Mouse (Mus musculus) forebrain, embryonic 10.5 days (tissue): ENCODE results near the gene Cnih1. TPM values are rescaled to one million over a fixed set of nuclear protein-coding genes. Genes with fewer than 3 reads are reported as not detected.
"Not testable (repeated sequence)": the region's sequence is repeated elsewhere in the genome, so short reads cannot be mapped to it uniquely, and the experiment has no call there.

ENCODE experiments used
- DNase-seq: peaks from one replicate; pipeline ENCODE4 v3.0.0-alpha.2; 2017; ENCODE audit warnings: low spot score; ENCODE audit errors: extremely low spot score
- H3K27ac ChIP-seq: fragments of 300-500 bp; sonication (generic); 2 replicates; pipeline ENCODE4 v1.5.1; 2016; ENCODE audit warnings: mild to moderate bottlenecking
- H3K27me3 ChIP-seq: fragments of 300-500 bp; sonication (generic); 2 replicates; pipeline ENCODE4 v1.6.1; 2016; ENCODE audit warnings: mild to moderate bottlenecking; ENCODE audit not compliant: poor library complexity, severe bottlenecking
- H3K36me3 ChIP-seq: fragments of 300-500 bp; sonication (generic); replicated peaks from 2 replicates; pipeline ENCODE4 v1.6.1; 2016; ENCODE audit warnings: mild to moderate bottlenecking, moderate library complexity
- H3K4me1 ChIP-seq: fragments of 300-500 bp; sonication (generic); 2 replicates; pipeline ENCODE4 v1.6.1; 2016
- H3K4me3 ChIP-seq: fragments of 300-500 bp; sonication (generic); 2 replicates; pipeline ENCODE4 v1.5.1; 2016; ENCODE audit warnings: mild to moderate bottlenecking, moderate library complexity
- H3K9me3 ChIP-seq: fragments of 300-500 bp; sonication (generic); 2 replicates; pipeline ENCODE4 v1.6.1; 2016; ENCODE audit warnings: mild to moderate bottlenecking, moderate library complexity
- WGBS: fragments of 180-500 bp; shearing (Covaris S2); methylation state at CpG from one replicate; pipeline ENCODE4 v1.1.7; 2016; 5-methylcytosine and 5-hydroxymethylcytosine counted together
- polyA plus RNA-seq: library from polyadenylated mRNA; unstranded; fragments of >200 nt; fragmentation: Nextera tagmentation; extraction: Ambion mirVana; gene quantifications from 2 replicates; pipeline ENCODE4 v1.2.1, GENCODE M21; 2016

The Cnih1 gene
- polyA plus RNA-seq, 1 experiment from 2014 or later, result 204 TPM

DNA sequence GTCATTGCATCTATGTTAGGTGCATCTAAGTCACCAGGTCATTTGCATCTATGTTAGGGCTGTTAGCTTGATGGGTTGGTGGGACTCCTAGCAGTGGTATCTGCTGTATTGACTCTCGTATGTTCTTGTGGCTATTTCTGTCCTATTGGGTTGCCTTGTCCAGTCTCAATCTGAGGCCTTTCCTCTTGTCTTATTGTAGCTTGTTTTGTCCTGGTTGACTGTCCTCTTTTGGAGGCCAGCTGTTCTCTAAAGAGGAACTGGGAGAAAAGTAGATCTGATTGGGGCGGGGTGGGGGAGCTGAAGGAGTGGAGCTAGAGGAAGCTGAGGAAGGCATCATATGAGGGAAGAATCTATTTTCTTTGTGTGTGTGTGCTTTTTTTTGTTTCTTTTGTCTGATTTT, 45.5 kb downstream of the Cnih1 start:
- H3K27me3 ChIP-seq, result no peaks in the 10 kb centered on the region
- DNase-seq, result no peak
- no peaks in the 10 kb centered on the region for H3K36me3 ChIP-seq
- no peak overlapping the region for H3K4me3 ChIP-seq
- WGBS, result 90% methylated on average over 2 of the region's 2 CpGs
- no peaks in the 10 kb centered on the region for H3K9me3 ChIP-seq
- H3K4me1 ChIP-seq, result no peaks in the 10 kb centered on the region
- no peak overlapping the region for H3K27ac ChIP-seq

DNA sequence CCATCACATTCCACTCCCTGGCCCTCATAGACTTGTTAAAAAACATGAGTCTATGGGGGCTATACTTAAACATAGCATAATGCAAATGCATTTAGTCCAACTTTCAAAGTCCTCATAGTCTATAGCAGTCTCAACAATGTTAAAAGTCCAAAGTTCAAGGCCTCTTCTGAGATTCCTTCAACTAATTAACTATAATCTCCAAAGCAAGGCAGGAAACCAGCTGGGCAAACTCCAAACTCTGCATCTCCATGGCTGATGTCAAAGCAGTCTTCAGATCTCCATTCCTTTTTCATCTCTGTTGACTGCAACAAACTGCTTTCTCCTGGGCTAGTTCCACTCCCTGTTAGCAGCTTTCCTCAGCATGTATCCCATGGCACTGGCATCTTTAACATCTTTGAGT, 50.9 kb downstream of the Cnih1 start:
- H3K4me1 ChIP-seq, H3K4me3 ChIP-seq, H3K27me3 ChIP-seq, H3K9me3 ChIP-seq, DNase-seq, H3K36me3 ChIP-seq, H3K27ac ChIP-seq: not testable (repeated sequence)

DNA sequence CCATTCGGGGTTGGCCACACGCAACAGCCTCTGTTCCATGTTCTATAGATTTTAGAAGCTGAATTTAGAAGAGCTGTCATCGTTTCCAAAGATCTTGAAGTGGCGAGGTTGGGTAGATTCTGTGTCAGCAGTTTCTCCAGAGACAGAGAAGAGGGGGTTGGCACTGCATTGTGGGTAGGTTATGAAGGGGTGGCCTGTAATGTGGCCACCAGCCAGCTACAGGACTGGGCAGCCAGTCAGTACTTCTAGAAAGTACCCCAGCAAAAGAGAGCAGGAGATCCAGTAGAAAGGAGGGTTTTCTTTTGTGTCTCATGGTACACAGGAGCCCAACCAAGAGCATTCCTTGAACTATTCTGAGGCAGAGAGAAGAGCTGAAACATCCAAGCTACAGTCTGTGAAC, 51.8 kb downstream of the Cnih1 start:
- H3K36me3 ChIP-seq, result no peaks in the 10 kb centered on the region
- no peak overlapping the region for H3K4me3 ChIP-seq
- 88% methylated on average over 4 of the region's 4 CpGs for WGBS
- no peaks in the 10 kb centered on the region for H3K27me3 ChIP-seq
- no peak overlapping the region for H3K27ac ChIP-seq
- H3K4me1 ChIP-seq, result no peaks in the 10 kb centered on the region
- no peaks in the 10 kb centered on the region for H3K9me3 ChIP-seq
- DNase-seq, result no peak

DNA sequence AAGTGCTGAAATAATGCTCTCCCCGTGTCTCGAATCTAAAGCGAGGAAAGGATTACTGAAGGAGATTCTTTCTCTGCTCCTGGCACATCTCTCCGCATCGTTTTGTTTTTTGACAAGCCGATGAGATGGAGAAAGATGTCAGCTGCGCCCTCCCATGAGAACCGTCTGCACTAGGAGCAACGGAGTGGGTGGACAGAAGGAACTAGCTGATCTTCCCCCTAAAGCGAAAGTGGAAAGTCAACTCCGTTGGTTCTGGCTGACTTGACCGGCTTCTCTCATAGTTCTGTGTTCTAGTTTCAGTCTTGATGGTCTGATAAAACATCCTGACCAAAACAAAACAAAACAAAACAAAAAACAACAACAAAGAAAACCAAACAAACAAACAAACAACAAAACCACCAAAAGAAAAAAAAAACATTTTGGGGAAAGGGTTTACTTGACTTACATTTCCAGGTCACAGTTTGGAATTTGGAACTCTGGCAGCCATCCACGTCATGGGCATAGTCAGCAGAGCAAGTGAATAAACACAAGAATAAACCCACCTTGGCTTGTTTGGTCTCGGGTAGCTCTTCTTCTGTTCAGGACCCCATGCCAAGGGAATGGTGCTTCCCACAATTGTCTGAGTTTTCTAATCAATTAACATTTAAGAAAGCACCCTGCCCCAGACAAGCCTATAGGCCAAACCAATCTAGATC, 53.3 kb downstream of the Cnih1 start:
- Histone ChIP-seq H3K36me3 (no peaks in the 10 kb centered on the region), H3K4me1 (no peaks in the 10 kb centered on the region), H3K4me3 (no peak overlapping the region), H3K9me3 (no peaks in the 10 kb centered on the region), H3K27me3 (no peaks in the 10 kb centered on the region), H3K27ac (no peak overlapping the region)
- DNase-seq, result no peak
- 92% methylated on average over 14 of the region's 14 CpGs for WGBS

DNA sequence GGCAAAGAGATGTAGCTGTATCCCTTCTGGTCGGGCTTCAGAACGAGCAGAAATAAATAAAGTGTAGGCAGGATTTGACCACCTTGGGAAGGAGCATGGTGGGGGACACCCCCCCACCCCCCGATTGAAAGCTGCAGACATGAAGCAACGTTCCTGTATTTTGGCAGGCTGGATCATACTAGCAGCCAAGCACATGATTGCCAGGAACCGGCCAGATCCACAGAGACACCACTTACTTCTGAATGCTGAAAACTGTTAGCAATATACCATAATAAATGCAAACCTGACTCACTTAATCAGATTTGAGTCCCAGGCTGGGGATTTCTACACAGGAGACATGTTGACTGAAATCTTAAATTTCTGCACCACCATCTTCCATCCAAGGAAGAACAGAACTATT, 53.9 kb downstream of the Cnih1 start:
- no peak for DNase-seq
- Histone ChIP-seq H3K4me3 (no peak overlapping the region), H3K36me3 (no peaks in the 10 kb centered on the region), H3K4me1 (no peaks in the 10 kb centered on the region), H3K9me3 (no peaks in the 10 kb centered on the region), H3K27ac (no peak overlapping the region), H3K27me3 (no peaks in the 10 kb centered on the region)
- WGBS, result 90% methylated on average over 5 of the region's 5 CpGs

DNA sequence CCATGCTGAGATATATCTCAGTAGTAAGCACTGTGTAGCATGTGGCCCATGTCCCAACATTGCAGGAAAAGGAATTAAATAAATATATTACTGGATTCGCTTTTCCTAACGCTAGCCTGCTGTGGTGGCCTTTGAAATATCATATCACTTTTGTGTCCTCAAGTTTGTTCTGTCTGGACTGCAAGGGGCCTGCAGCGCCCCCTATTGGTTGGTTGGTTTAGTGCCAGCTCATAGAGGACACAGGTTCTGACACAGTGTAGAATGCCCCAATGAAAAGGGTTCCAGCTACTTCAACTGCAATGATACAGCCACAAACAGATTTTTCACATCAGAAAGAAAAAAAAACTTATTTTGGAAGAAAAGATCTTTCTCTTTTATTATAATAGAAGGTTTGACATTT, 62.5 kb downstream of the Cnih1 start:
- Histone ChIP-seq H3K27me3 (peaks cover 12% of the 10 kb centered on the region), H3K9me3 (no peaks in the 10 kb centered on the region), H3K36me3 (no peaks in the 10 kb centered on the region), H3K4me1 (peaks cover 4% of the 10 kb centered on the region; the same call in 1 of the 2 replicates), H3K27ac (no peak overlapping the region), H3K4me3 (no peak overlapping the region)
- DNase-seq, result no peak
- 59% methylated on average over 3 of the region's 3 CpGs for WGBS

Other genes starting within 250 kb of the Cnih1 start
- gene Cdkn3, start 27.9 kb downstream of the Cnih1 start, polyA plus RNA-seq, result 42.8 and 53.3 TPM in 2 replicates
- 106 and 107 TPM in 2 replicates for gene Gmfb, start 33.8 kb upstream of the Cnih1 start, polyA plus RNA-seq
- 34.5 and 35.8 TPM in 2 replicates for gene Cgrrf1, start 43.7 kb upstream of the Cnih1 start, polyA plus RNA-seq
- gene Samd4, start 94.4 kb upstream of the Cnih1 start, polyA plus RNA-seq, result 3.4 and 3.7 TPM in 2 replicates